Mouse (Mus musculus) olfactory bulb, adult 2 months (tissue): ENCODE measurements at regions not wholly inside any gene's neighbourhood (a gene's known extent, or its start where the extent isn't known, plus 50 kb on each side); places are given as distances from the start of the nearest gene placed in this dataset.

Experiments
- H3K27ac ChIP-seq: fragments of 200-500 bp; 2 replicates; pipeline ENCODE4 v1.5.1; 2012; ENCODE audit warnings: low read depth, low read length; ENCODE audit not compliant: insufficient read depth
- H3K4me1 ChIP-seq: fragments of 200-500 bp; 2 replicates; pipeline ENCODE4 v1.6.1; 2012; ENCODE audit warnings: low read length; ENCODE audit not compliant: control insufficient read depth, insufficient read depth
- H3K4me3 ChIP-seq: fragments of 200-500 bp; 2 replicates; pipeline ENCODE4 v1.5.1; 2012; ENCODE audit warnings: mild to moderate bottlenecking, low read depth, low read length, moderate library complexity; ENCODE audit not compliant: insufficient read depth
- CTCF ChIP-seq: fragments of 200-500 bp; IDR thresholded peaks from 2 replicates; pipeline ENCODE4 v1.5.1; 2012; ENCODE audit warnings: low read depth, mild to moderate bottlenecking, low read length, moderate library complexity; ENCODE audit not compliant: insufficient read depth
- POLR2A ChIP-seq: fragments of 200-500 bp; IDR thresholded peaks from 2 replicates; pipeline ENCODE4 v1.6.1; 2012; ENCODE audit warnings: mild to moderate bottlenecking, low read depth, low read length, moderate library complexity; ENCODE audit not compliant: insufficient read depth
- WGBS: fragments of 180-500 bp; shearing (Covaris S2); methylation state at CpG from one replicate; pipeline ENCODE4 v1.1.7; 2018; 5-methylcytosine and 5-hydroxymethylcytosine counted together

- no peak overlapping the region for H3K27ac ChIP-seq
- H3K4me1 ChIP-seq, result no peaks in the 10 kb centered on the region
- no peak for TF ChIP-seq CTCF
- TF ChIP-seq POLR2A, result no peak
- H3K4me3 ChIP-seq, result no peak overlapping the region
- 85% methylated on average over 1 of the region's 1 CpGs for WGBS
Observed at GRCm38 (mm10) chr7:63313096-63313495, 100.7 kb upstream of the Chrna7 start.

- 0% methylated on average over 2 of the region's 2 CpGs for WGBS
- H3K4me3 ChIP-seq, result no peak overlapping the region
Observed at GRCm38 (mm10) chr7:63319594-63319993, 107.2 kb upstream of the Chrna7 start.

GRCm38 (mm10) chr7:63321171-63321570, 108.8 kb upstream of the Chrna7 start:
- H3K4me3 ChIP-seq, result no peak overlapping the region
- TF ChIP-seq POLR2A, result no peak
- no peak for TF ChIP-seq CTCF
- no peak overlapping the region for H3K27ac ChIP-seq
- WGBS, result 85% methylated on average over 5 of the region's 5 CpGs
- peaks cover 4% of the 10 kb centered on the region for H3K4me1 ChIP-seq

More at GRCm38 (mm10) chr7:63319594-63319993, 107.2 kb upstream of the Chrna7 start:
- H3K4me1 ChIP-seq, result peaks cover 4% of the 10 kb centered on the region
- H3K27ac ChIP-seq, result no peak overlapping the region
- TF ChIP-seq CTCF, result 0 out of 2 replicates have a peak, but pooled peaks have one; percentile 18
- no peak for TF ChIP-seq POLR2A

GRCm38 (mm10) chr7:63321951-63322710, 109.8 kb upstream of the Chrna7 start:
- 22% methylated on average over 11 of the region's 11 CpGs for WGBS
- Histone ChIP-seq H3K27ac (no peak overlapping the region), H3K4me3 (no peak overlapping the region), H3K4me1 (peaks cover 4% of the 10 kb centered on the region)
- TF ChIP-seq CTCF, result no peak
- no peak for TF ChIP-seq POLR2A

GRCm38 (mm10) chr7:63335146-63335545, 109.4 kb upstream of the Otud7a start:
- Histone ChIP-seq H3K4me3 (no peak overlapping the region), H3K27ac (no peak overlapping the region), H3K4me1 (no peaks in the 10 kb centered on the region)
- TF ChIP-seq CTCF (no peak), POLR2A (no peak)
- WGBS, result 54% methylated on average over 1 of the region's 1 CpGs

- no peak overlapping the region for H3K4me3 ChIP-seq
- no peaks in the 10 kb centered on the region for H3K4me1 ChIP-seq
- TF ChIP-seq POLR2A (no peak), CTCF (no peak)
- no peak overlapping the region for H3K27ac ChIP-seq
- WGBS, result 60% methylated on average over 3 of the region's 3 CpGs
Observed at GRCm38 (mm10) chr7:63336072-63336471, 108.5 kb upstream of the Otud7a start.

GRCm38 (mm10) chr7:63341716-63342115, 102.8 kb upstream of the Otud7a start:
- Histone ChIP-seq H3K27ac (no peak overlapping the region), H3K4me1 (peaks cover 11% of the 10 kb centered on the region), H3K4me3 (no peak overlapping the region)
- WGBS, result 74% methylated on average over 4 of the region's 4 CpGs
- TF ChIP-seq POLR2A (no peak), CTCF (no peak)

- peak; percentile 23; the same call in 1 of the 2 replicates for TF ChIP-seq CTCF
- TF ChIP-seq POLR2A, result no peak
- 17% methylated on average over 11 of the region's 11 CpGs for WGBS
- H3K27ac ChIP-seq, result peak overlapping the region; percentile 79
Observed at GRCm38 (mm10) chr7:63345671-63346392, 98.7 kb upstream of the Otud7a start.

GRCm38 (mm10) chr7:63346393-63346730, 98.2 kb upstream of the Otud7a start:
- H3K27ac ChIP-seq, result peak overlapping the region; percentile 1; the same call in 1 of the 2 replicates
- WGBS, result 73% methylated on average over 2 of the region's 2 CpGs
- no peak overlapping the region for H3K4me3 ChIP-seq
- TF ChIP-seq POLR2A (no peak), CTCF (no peak)
- H3K4me1 ChIP-seq, result peaks cover 11% of the 10 kb centered on the region

More at GRCm38 (mm10) chr7:63345671-63346392, 98.7 kb upstream of the Otud7a start:
- H3K4me1 ChIP-seq, result peaks cover 11% of the 10 kb centered on the region
- no peak overlapping the region for H3K4me3 ChIP-seq
